Mouse (Mus musculus) CH12.LX (cell line): ENCODE results near the gene Myo1d.

Experiments
- BHLHE40 ChIP-seq: IDR thresholded peaks from 2 replicates; pipeline ENCODE4 v1.6.1; 2011; ENCODE audit warnings: mild to moderate bottlenecking, low read depth, low read length, improper control_type of control experiment
- CHD1 ChIP-seq: IDR thresholded peaks from 2 replicates; pipeline ENCODE4 v1.6.1; 2012; ENCODE audit warnings: low read depth, low read length, improper control_type of control experiment, inconsistent platforms
- CTCF ChIP-seq, 2 experiments: IDR thresholded peaks in 1 of 2; conservative IDR thresholded peaks in 1 of 2; 2 replicates each; pipeline ENCODE4 v1.5.1; 2011 to 2012; ENCODE audit warnings: low read depth in 2 of 2, low read length in 2 of 2, improper control_type of control experiment in 1 of 2, inconsistent platforms in 1 of 2, mild to moderate bottlenecking in 1 of 2, moderate library complexity in 1 of 2
- ELF1 ChIP-seq: IDR thresholded peaks from 2 replicates; pipeline ENCODE4 v1.6.1; 2014; ENCODE audit warnings: low read depth, mild to moderate bottlenecking, inconsistent platforms, low read length, improper control_type of control experiment
- EP300 ChIP-seq: IDR thresholded peaks from 2 replicates; pipeline ENCODE4 v1.6.1; 2011; ENCODE audit warnings: low read length, improper control_type of control experiment
- ETS1 ChIP-seq: conservative IDR thresholded peaks from 2 replicates; pipeline ENCODE4 v1.6.1; 2012; ENCODE audit warnings: low read depth, mild to moderate bottlenecking, inconsistent platforms, low read length, improper control_type of control experiment, moderate library complexity
- JUND ChIP-seq: conservative IDR thresholded peaks from 2 replicates; pipeline ENCODE4 v1.6.1; 2011; ENCODE audit warnings: low read depth, low read length, improper control_type of control experiment
- KAT2A ChIP-seq: IDR thresholded peaks from 2 replicates; pipeline ENCODE4 v1.6.1; 2012; ENCODE audit warnings: low read length, improper control_type of control experiment, inconsistent platforms; ENCODE audit not compliant: insufficient replicate concordance
- MAFK ChIP-seq: IDR thresholded peaks from 2 replicates; pipeline ENCODE4 v1.6.1; 2011; ENCODE audit warnings: low read length, improper control_type of control experiment; ENCODE audit not compliant: insufficient replicate concordance
- MAX ChIP-seq: IDR thresholded peaks from 2 replicates; pipeline ENCODE4 v1.6.1; 2011; ENCODE audit warnings: low read length, improper control_type of control experiment
- POLR2A ChIP-seq: IDR thresholded peaks from 2 replicates; pipeline ENCODE4 v1.6.1; 2011; ENCODE audit warnings: low read depth, mild to moderate bottlenecking, improper control_type of control experiment, low read length
- UBTF ChIP-seq: IDR thresholded peaks from 2 replicates; pipeline ENCODE4 v1.6.1; 2012; ENCODE audit warnings: low read depth, mild to moderate bottlenecking, inconsistent platforms, low read length, improper control_type of control experiment, moderate library complexity

DNA sequence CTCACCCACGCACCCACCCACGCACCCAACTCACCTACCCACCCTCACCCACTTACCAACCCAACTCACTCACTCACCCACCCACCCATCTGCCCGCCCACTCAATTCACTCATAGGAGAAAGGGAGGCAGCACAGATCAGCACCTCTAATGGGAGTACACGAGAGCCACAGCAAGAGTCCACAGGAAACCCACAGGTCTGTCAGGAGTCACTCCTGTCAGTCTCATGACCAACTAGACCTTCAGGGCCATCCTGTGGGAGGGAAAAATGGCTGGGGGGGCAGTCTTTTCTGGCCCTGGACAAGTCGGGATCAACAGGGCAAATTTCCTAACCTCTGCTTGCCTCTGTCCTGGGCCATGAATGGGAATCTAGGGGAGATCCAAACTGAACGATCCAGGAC is 272.0 kb downstream of the Myo1d start:
- TF ChIP-seq BHLHE40 (no peak), MAX (no peak), EP300 (no peak), CTCF (conservative IDR thresholded peaks at IDR 0.05 in 1 of 2, IDR thresholded peaks at IDR 0.05 in 1 of 2; ENCODE audit: low read depth in 2 of 2, low read length in 2 of 2) (no peak), POLR2A (no peak), KAT2A (no peak), MAFK (no peak), ETS1 (no peak), ELF1 (no peak), JUND (no peak), UBTF (no peak), CHD1 (no peak)
